Mouse (Mus musculus): Measurements from ENCODE around the gene Efcab10. TPM values are rescaled to one million over a fixed set of nuclear protein-coding genes. Genes with fewer than 3 reads are reported as not detected.

The Efcab10 gene
- polyA plus RNA-seq, 1 experiment: not detected

DNA sequence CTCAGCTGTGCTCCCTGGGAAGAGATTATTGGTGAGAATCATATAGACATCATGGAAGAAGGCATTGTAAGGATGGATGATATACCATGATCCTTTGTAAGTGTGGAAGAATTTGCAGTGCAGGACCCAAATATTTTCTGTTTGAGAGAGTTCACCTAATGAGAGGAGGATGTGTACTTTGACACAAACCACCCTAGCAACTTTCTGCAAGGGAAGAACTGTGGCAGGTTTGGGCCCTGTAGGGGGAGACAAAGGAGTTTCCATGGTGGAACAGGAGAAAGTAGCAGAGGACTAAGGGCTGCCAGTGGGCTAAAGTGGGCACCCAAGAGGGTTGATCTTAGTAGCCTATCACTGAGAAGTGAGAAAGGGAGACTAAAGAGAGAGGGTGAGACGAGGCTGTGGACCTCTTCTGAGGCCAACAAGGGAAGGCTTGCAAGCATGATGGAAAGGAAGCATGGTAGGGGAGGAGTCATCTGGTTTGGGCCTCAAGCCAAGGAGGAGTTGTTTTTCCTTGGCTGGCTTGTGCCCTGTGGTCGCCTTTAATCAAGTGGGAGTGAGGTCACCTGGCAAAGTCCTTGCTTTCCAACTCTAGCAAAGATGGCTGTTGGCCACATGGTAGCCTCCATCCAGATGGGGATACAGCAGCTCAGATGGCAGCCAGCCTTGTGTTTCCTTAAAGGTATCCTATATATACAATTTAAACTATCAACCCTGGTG, 3.7 kb upstream of the Efcab10 start:
- H3K4me3 ChIP-seq (ENCODE audit: low read depth, low read length): no peak overlapping the region
- WGBS: 27% methylated on average over 2 of the region's 2 CpGs
- H3K27me3 ChIP-seq (ENCODE audit: control insufficient read depth, insufficient read depth, low read length): no peaks in the 10 kb centered on the region
- H3K27ac ChIP-seq (ENCODE audit: insufficient read depth, low read depth, low read length): no peak overlapping the region
- TF ChIP-seq POLR2A (IDR thresholded peaks at IDR 0.05; ENCODE audit: low read depth, low read length): no peak
- no peak for TF ChIP-seq CTCF (IDR thresholded peaks at IDR 0.05; ENCODE audit: extremely low read depth, insufficient read length, insufficient replicate concordance, low read depth, low read length)
- no peaks in the 10 kb centered on the region for H3K4me1 ChIP-seq (ENCODE audit: control insufficient read depth, insufficient read depth, insufficient read length, low read length)
- H3K36me3 ChIP-seq (ENCODE audit: control insufficient read depth, insufficient read depth, low read length): no peaks in the 10 kb centered on the region

DNA sequence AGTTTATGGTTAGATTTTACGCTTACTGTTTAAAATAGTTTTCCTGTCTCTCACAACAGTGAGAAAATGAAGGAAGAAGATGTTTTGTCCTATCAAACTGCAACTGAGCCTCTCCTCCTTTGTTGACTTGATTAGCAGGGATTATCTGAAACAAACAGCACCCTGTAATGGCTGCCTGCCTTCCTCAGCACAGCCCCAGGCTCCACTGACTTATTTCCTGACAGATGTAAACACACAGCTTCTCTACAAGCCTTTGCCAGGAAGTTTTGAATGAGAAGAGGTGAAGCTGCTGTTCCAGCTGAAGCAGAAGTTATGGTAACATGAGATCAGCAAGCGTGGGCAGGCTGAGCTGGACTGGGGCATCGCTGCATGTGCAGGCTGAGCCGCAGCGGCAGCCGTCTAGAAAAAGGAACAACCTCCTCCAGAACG, 8.6 kb downstream of the Efcab10 start:
- no peaks in the 10 kb centered on the region for H3K4me1 ChIP-seq (ENCODE audit: control insufficient read depth, insufficient read depth, insufficient read length, low read length)
- no peak overlapping the region for H3K4me3 ChIP-seq (ENCODE audit: low read depth, low read length)
- no peaks in the 10 kb centered on the region for H3K36me3 ChIP-seq (ENCODE audit: control insufficient read depth, insufficient read depth, low read length)
- 44% methylated on average over 7 of the region's 7 CpGs for WGBS
- no peak for TF ChIP-seq POLR2A (IDR thresholded peaks at IDR 0.05; ENCODE audit: low read depth, low read length)
- no peak for TF ChIP-seq CTCF (IDR thresholded peaks at IDR 0.05; ENCODE audit: extremely low read depth, insufficient read length, insufficient replicate concordance, low read depth, low read length)
- no peak overlapping the region for H3K27ac ChIP-seq (ENCODE audit: insufficient read depth, low read depth, low read length)
- H3K27me3 ChIP-seq (ENCODE audit: control insufficient read depth, insufficient read depth, low read length): no peaks in the 10 kb centered on the region

DNA sequence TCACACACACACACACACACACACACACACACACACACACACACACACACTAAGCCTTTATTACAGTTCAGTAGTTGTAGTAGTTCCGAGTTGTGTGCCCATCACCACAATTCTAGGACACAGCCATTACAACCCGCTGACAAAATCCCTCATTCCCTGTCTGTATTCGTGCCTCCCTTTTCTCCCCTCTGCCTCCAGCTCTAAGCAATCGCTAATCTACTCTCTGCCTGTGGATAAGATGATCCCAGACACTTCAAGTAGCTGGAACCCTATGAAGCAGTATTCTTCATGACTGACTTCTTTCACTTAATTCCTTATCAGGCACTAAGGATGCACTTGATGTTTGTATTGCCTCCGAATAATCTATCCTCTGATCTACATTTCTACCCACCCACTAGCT, 10.3 kb downstream of the Efcab10 start:
- WGBS: 67% methylated on average over 5 of the region's 5 CpGs
- Histone ChIP-seq H3K4me3 (ENCODE audit: low read depth, low read length) (no peak overlapping the region), H3K4me1 (ENCODE audit: control insufficient read depth, insufficient read depth, insufficient read length, low read length) (no peaks in the 10 kb centered on the region), H3K36me3 (ENCODE audit: control insufficient read depth, insufficient read depth, low read length) (no peaks in the 10 kb centered on the region), H3K27ac (ENCODE audit: insufficient read depth, low read depth, low read length) (no peak overlapping the region), H3K27me3 (ENCODE audit: control insufficient read depth, insufficient read depth, low read length) (no peaks in the 10 kb centered on the region)
- TF ChIP-seq CTCF (IDR thresholded peaks at IDR 0.05; ENCODE audit: extremely low read depth, insufficient read length, insufficient replicate concordance, low read depth, low read length) (no peak), POLR2A (IDR thresholded peaks at IDR 0.05; ENCODE audit: low read depth, low read length) (no peak)

DNA sequence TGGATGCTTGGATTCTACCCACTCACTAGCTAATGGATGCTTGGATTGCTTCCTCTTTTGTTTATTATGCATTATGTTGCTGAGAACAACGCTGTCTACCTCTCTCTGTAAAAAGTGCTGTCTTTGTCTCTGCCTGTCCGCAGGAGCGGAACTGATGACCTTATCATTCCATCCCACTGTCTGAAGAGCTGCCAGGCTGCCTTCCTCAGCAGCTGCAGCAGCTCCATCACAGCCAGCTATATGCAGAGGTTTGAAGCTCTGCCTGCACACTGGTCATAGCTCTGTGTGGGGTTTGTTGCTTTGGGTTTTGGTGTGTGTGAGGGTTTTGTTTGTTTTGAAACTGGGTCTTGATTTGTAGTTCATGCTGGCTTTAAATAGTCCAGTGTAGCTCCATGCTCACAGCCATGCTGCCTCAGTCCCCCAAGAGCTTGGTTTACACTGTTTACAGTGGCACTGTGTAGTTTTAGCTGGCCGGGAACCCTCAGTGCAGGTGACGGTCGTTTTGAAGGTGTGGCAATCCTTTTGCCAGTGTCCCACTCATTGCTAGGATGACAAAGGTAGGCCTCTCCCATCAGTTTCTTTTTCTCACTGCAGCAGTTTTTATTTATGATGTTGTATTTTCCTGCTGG, 10.9 kb downstream of the Efcab10 start:
- Histone ChIP-seq H3K27ac (ENCODE audit: insufficient read depth, low read depth, low read length) (no peak overlapping the region), H3K4me1 (ENCODE audit: control insufficient read depth, insufficient read depth, insufficient read length, low read length) (no peaks in the 10 kb centered on the region), H3K36me3 (ENCODE audit: control insufficient read depth, insufficient read depth, low read length) (no peaks in the 10 kb centered on the region), H3K4me3 (ENCODE audit: low read depth, low read length) (no peak overlapping the region), H3K27me3 (ENCODE audit: control insufficient read depth, insufficient read depth, low read length) (no peaks in the 10 kb centered on the region)
- 37% methylated on average over 6 of the region's 6 CpGs for WGBS
- TF ChIP-seq POLR2A (IDR thresholded peaks at IDR 0.05; ENCODE audit: low read depth, low read length) (no peak), CTCF (IDR thresholded peaks at IDR 0.05; ENCODE audit: extremely low read depth, insufficient read length, insufficient replicate concordance, low read depth, low read length) (no peak)

DNA sequence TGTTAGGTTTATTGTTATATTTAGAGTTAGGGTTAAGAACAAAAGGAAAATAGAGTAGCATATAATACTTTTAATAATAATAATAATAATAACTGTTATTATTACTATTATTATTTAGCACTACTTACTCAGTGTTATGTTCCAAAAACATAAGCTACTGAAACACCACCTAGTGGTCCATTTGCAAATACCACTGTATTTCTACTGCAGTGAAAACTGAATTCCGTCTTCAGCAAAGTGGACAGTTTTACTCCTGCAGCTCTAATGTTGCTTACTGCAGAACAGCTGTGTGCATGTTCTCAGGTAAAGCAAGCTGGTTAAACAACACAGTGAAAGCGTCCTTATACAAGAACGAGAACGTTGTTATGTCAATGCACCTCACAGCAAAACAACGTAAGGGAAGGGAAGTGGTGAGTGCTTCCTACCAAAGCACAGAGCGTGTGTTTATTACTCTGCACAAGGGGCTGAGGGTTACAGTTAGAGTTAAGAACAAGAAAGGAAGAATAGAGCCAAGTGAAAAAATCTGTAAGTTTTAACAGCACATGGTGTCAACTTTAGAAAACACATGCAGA, 17.0 kb downstream of the Efcab10 start:
- TF ChIP-seq POLR2A (IDR thresholded peaks at IDR 0.05; ENCODE audit: low read depth, low read length) (no peak), CTCF (IDR thresholded peaks at IDR 0.05; ENCODE audit: extremely low read depth, insufficient read length, insufficient replicate concordance, low read depth, low read length) (no peak)
- 47% methylated on average over 6 of the region's 6 CpGs for WGBS
- Histone ChIP-seq H3K36me3 (ENCODE audit: control insufficient read depth, insufficient read depth, low read length) (no peaks in the 10 kb centered on the region), H3K4me1 (ENCODE audit: control insufficient read depth, insufficient read depth, insufficient read length, low read length) (no peaks in the 10 kb centered on the region), H3K27me3 (ENCODE audit: control insufficient read depth, insufficient read depth, low read length) (no peaks in the 10 kb centered on the region), H3K27ac (ENCODE audit: insufficient read depth, low read depth, low read length) (no peak overlapping the region), H3K4me3 (ENCODE audit: low read depth, low read length) (no peak overlapping the region)

DNA sequence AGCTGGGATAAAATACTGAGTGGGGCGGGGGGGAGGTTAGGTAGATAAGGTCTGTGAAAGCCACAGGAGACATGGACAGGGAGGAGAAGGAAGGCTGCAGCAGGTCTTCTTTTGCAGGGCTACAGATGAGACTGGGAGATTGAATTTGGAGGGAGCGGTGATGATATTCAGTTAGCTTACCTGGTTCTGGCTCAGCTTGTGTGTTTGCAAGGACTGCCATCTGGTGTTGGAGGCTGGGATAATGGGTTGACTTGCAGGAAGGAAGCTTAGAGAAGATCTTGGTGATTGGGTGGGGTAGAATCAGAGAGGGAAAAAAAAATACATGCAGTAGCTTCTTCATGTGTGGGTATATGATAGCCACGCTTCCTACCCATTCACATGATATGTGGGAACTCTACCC, 29.7 kb downstream of the Efcab10 start:
- no peaks in the 10 kb centered on the region for H3K36me3 ChIP-seq (ENCODE audit: control insufficient read depth, insufficient read depth, low read length)
- no peak for TF ChIP-seq POLR2A (IDR thresholded peaks at IDR 0.05; ENCODE audit: low read depth, low read length)
- no peak for TF ChIP-seq CTCF (IDR thresholded peaks at IDR 0.05; ENCODE audit: extremely low read depth, insufficient read length, insufficient replicate concordance, low read depth, low read length)
- H3K4me3 ChIP-seq (ENCODE audit: low read depth, low read length): no peak overlapping the region
- no peak overlapping the region for H3K27ac ChIP-seq (ENCODE audit: insufficient read depth, low read depth, low read length)
- H3K27me3 ChIP-seq (ENCODE audit: control insufficient read depth, insufficient read depth, low read length): no peaks in the 10 kb centered on the region
- H3K4me1 ChIP-seq (ENCODE audit: control insufficient read depth, insufficient read depth, insufficient read length, low read length): no peaks in the 10 kb centered on the region
- WGBS: 39% methylated on average over 3 of the region's 3 CpGs

DNA sequence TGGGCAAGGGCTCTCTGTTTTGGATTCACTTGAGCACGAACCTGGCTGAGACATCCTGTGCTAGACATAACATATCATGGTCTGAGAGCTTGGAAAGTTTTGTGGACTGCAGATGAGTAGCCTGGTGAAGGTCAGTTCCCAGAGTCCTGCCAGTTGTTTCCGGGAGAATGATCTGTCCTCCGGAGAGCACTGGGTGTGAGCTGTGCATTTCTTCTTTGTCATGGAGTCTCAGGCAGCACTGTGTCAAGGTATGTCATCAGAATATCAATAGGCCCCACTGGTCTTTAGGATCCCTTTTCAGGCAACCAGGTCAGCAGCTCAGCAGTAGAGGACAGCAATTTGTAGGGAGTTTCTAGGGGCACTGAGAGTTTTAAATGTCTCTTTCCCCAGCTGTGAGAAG, 32.6 kb downstream of the Efcab10 start:
- Histone ChIP-seq H3K36me3 (ENCODE audit: control insufficient read depth, insufficient read depth, low read length) (no peaks in the 10 kb centered on the region), H3K27ac (ENCODE audit: insufficient read depth, low read depth, low read length) (no peak overlapping the region), H3K4me3 (ENCODE audit: low read depth, low read length) (no peak overlapping the region), H3K27me3 (ENCODE audit: control insufficient read depth, insufficient read depth, low read length) (no peaks in the 10 kb centered on the region), H3K4me1 (ENCODE audit: control insufficient read depth, insufficient read depth, insufficient read length, low read length) (no peaks in the 10 kb centered on the region)
- 46% methylated on average over 3 of the region's 3 CpGs for WGBS
- TF ChIP-seq POLR2A (IDR thresholded peaks at IDR 0.05; ENCODE audit: low read depth, low read length) (no peak), CTCF (IDR thresholded peaks at IDR 0.05; ENCODE audit: extremely low read depth, insufficient read length, insufficient replicate concordance, low read depth, low read length) (no peak)

All from small intestine, adult 2 months (tissue).